Mouse (Mus musculus): Measurements from ENCODE around the gene Fam171a2. TPM values are rescaled to one million over a fixed set of nuclear protein-coding genes. Genes with fewer than 3 reads are reported as not detected.

Gene Fam171a2
- polyA plus RNA-seq, 1 experiment from 2014 or later = 7.4 TPM

- 90% methylated on average over 3 of the region's 3 CpGs for WGBS
Measured at GRCm38 (mm10) chr11:102475027-102475426, 27.5 kb upstream of the Fam171a2 start.

GRCm38 (mm10) chr11:102469648-102470357 is 22.3 kb upstream of the Fam171a2 start, which contains the start of gene Itga2b:
Itga2b (minus strand) TSS chr11:102470122.
- Histone ChIP-seq H3K4me1 (ENCODE audit: insufficient read depth) (peaks cover 16% of the 10 kb centered on the region; the same call in 1 of the 2 replicates), H3K9me3 (ENCODE audit: low read depth, low read length) (no peaks in the 10 kb centered on the region), H3K4me3 (ENCODE audit: low read depth, low read length) (no peak within 1 kb of the TSS), H3K27me3 (ENCODE audit: insufficient read depth, low read length) (no peaks in the 10 kb centered on the region), H3K27ac (ENCODE audit: low read depth) (no peak within 1 kb of the TSS), H3K36me3 (ENCODE audit: insufficient read depth) (no peaks in the 10 kb centered on the region), H3K4me2 (0 out of 2 replicates have a peak within 1 kb of the TSS, but pooled peaks have one; percentile 3), H3K9ac (no peak within 1 kb of the TSS)
- ATAC-seq (ENCODE audit: insufficient read depth) (no peak), DNase-seq (no peak)
- no peak for TF ChIP-seq CTCF (IDR thresholded peaks at IDR 0.05; ENCODE audit: low read depth)
- 53% methylated on average over 11 of the region's 11 CpGs for WGBS

More at GRCm38 (mm10) chr11:102475027-102475426, 27.5 kb upstream of the Fam171a2 start:
- Histone ChIP-seq H3K9me3 (ENCODE audit: low read depth, low read length) (no peaks in the 10 kb centered on the region), H3K27me3 (ENCODE audit: insufficient read depth, low read length) (no peaks in the 10 kb centered on the region), H3K4me3 (ENCODE audit: low read depth, low read length) (no peak overlapping the region), H3K27ac (ENCODE audit: low read depth) (no peak overlapping the region), H3K36me3 (ENCODE audit: insufficient read depth) (peaks cover 31% of the 10 kb centered on the region), H3K4me1 (ENCODE audit: insufficient read depth) (no peaks in the 10 kb centered on the region), H3K9ac (no peak overlapping the region), H3K4me2 (no peak overlapping the region)
- TF ChIP-seq CTCF (IDR thresholded peaks at IDR 0.05; ENCODE audit: low read depth) = no peak
- no peak for DNase-seq
- ATAC-seq (ENCODE audit: insufficient read depth) = no peak

DNA sequence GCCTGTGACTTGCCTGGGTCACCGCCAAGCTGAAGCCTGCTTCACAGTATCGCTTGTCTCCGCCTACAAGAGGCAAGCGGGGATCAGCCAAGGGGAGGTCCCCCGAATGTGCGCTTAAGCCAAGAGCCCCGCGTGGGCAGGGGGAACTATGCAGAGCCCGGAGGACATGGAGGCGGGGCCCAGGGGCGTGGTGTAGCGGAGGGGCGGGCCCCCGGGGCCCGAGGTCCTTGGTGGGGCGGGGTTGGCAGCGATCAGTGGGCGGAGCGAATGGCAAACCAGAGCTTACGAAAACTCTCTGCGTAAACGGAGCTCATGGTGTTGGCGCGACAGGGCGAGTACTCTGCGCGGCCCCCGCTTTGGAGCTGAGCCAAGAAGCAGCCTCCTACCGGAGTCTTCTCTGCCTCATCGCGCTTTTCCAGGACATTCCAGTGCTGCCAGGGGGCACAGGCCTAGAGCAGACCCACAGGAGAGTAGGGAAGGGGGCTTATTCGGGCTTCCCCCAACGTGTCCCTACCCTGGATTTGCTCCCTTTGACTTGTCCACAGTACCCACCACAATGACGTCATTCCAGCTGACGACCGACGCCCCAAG is 19.7 kb upstream of the Fam171a2 start:
- Histone ChIP-seq H3K27ac (ENCODE audit: low read depth) (peak overlapping the region; percentile 71; the same call in 1 of the 2 replicates), H3K4me3 (ENCODE audit: low read depth, low read length) (peak overlapping the region; percentile 39), H3K4me2 (peak overlapping the region; percentile 93), H3K27me3 (ENCODE audit: insufficient read depth, low read length) (no peaks in the 10 kb centered on the region), H3K9me3 (ENCODE audit: low read depth, low read length) (no peaks in the 10 kb centered on the region), H3K9ac (peak overlapping the region; percentile 50), H3K36me3 (ENCODE audit: insufficient read depth) (no peaks in the 10 kb centered on the region), H3K4me1 (ENCODE audit: insufficient read depth) (peaks cover 16% of the 10 kb centered on the region; the same call in 1 of the 2 replicates)
- WGBS = under 1% methylated on average over 37 of the region's 37 CpGs
- ATAC-seq (ENCODE audit: insufficient read depth) = peak; percentile 95
- DNase-seq = peak; percentile 99
- no peak for TF ChIP-seq CTCF (IDR thresholded peaks at IDR 0.05; ENCODE audit: low read depth)

GRCm38 (mm10) chr11:102465713-102466436 is 18.4 kb upstream of the Fam171a2 start:
- Histone ChIP-seq H3K36me3 (ENCODE audit: insufficient read depth) (no peaks in the 10 kb centered on the region), H3K27me3 (ENCODE audit: insufficient read depth, low read length) (no peaks in the 10 kb centered on the region), H3K4me2 (peak overlapping the region; percentile 23), H3K4me3 (ENCODE audit: low read depth, low read length) (no peak overlapping the region), H3K9me3 (ENCODE audit: low read depth, low read length) (no peaks in the 10 kb centered on the region), H3K27ac (ENCODE audit: low read depth) (no peak overlapping the region), H3K9ac (no peak overlapping the region), H3K4me1 (ENCODE audit: insufficient read depth) (peaks cover 16% of the 10 kb centered on the region; the same call in 1 of the 2 replicates)
- ATAC-seq (ENCODE audit: insufficient read depth) (no peak), DNase-seq (peak; percentile 73)
- no peak for TF ChIP-seq CTCF (IDR thresholded peaks at IDR 0.05; ENCODE audit: low read depth)
- 15% methylated on average over 26 of the region's 26 CpGs for WGBS

DNA sequence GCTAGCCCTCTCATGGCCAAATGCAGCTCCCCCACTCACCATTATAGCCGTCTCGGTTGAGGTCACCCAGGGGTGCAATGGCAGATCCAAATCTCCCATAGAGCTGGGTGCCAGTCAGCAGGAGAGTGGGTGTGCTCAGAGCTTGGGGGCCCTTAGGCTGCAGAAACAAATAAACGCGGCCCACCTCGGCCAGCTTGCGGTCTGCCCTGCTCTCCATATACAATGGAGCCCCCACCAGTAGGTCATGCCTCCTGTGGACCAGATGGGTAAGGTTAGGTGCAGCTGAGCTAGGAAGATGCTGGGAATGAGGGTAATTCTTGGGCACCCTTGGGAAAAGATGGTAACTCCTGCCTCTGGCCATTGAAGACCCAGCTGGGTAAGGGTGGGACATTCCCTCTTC is 17.4 kb upstream of the Fam171a2 start:
- TF ChIP-seq CTCF (IDR thresholded peaks at IDR 0.05; ENCODE audit: low read depth) = no peak
- peaks cover 16% of the 10 kb centered on the region; the same call in 1 of the 2 replicates for H3K4me1 ChIP-seq (ENCODE audit: insufficient read depth)
- 88% methylated on average over 6 of the region's 6 CpGs for WGBS

GRCm38 (mm10) chr11:102461764-102462163 is 14.3 kb upstream of the Fam171a2 start:
- H3K27me3 ChIP-seq (ENCODE audit: insufficient read depth, low read length) = 0 out of 2 replicates have a peak, but pooled peaks cover 3% of the 10 kb centered on the region
- ATAC-seq (ENCODE audit: insufficient read depth) = no peak
- no peak overlapping the region for H3K4me3 ChIP-seq (ENCODE audit: low read depth, low read length)
- no peak for DNase-seq
- H3K36me3 ChIP-seq (ENCODE audit: insufficient read depth) = no peaks in the 10 kb centered on the region
- 75% methylated on average over 3 of the region's 3 CpGs for WGBS
- no peak for TF ChIP-seq CTCF (IDR thresholded peaks at IDR 0.05; ENCODE audit: low read depth)
- no peak overlapping the region for H3K27ac ChIP-seq (ENCODE audit: low read depth)
- H3K4me1 ChIP-seq (ENCODE audit: insufficient read depth) = peaks cover 9% of the 10 kb centered on the region; the same call in 1 of the 2 replicates
- no peak overlapping the region for H3K4me2 ChIP-seq
- no peak overlapping the region for H3K9ac ChIP-seq
- no peaks in the 10 kb centered on the region for H3K9me3 ChIP-seq (ENCODE audit: low read depth, low read length)

More for the DNA sequence above, 17.4 kb upstream of the Fam171a2 start:
- H3K4me2 ChIP-seq = no peak overlapping the region
- H3K27me3 ChIP-seq (ENCODE audit: insufficient read depth, low read length) = no peaks in the 10 kb centered on the region
- H3K9ac ChIP-seq = no peak overlapping the region
- ATAC-seq (ENCODE audit: insufficient read depth) (no peak), DNase-seq (no peak)
- no peaks in the 10 kb centered on the region for H3K36me3 ChIP-seq (ENCODE audit: insufficient read depth)
- H3K4me3 ChIP-seq (ENCODE audit: low read depth, low read length) = no peak overlapping the region
- no peaks in the 10 kb centered on the region for H3K9me3 ChIP-seq (ENCODE audit: low read depth, low read length)
- no peak overlapping the region for H3K27ac ChIP-seq (ENCODE audit: low read depth)
